Mouse (Mus musculus) ES-Bruce4 (cell line): Measurements from ENCODE around the gene Atxn7l1.

Experiments used
- CTCF ChIP-seq: IDR thresholded peaks from one replicate; pipeline ENCODE4 v1.8.1; 2011; ENCODE audit warnings: low read depth, low read length
- EP300 ChIP-seq: IDR thresholded peaks from 2 replicates; pipeline ENCODE4 v1.6.1; 2011; ENCODE audit warnings: low read depth, low read length; ENCODE audit not compliant: insufficient read depth

DNA sequence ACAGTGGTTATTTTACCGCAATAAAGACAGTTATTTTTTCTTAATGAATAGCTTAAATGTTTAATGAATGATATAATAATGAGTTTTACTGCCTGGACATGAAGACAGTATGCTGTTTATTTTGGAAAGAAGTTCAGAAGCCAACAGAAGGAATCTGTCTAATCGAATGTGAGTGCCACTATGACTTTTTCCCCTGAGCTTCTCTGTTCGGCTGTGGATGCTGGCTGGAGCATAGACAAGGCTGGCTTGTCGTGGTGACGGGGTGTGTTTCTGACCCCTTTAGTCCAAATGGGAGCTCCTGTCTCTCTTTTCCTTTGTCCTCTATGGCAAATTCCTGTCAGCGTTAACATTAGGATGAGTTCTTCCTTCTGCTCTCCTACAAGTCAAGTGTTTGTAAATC lies 37.6 kb downstream of the Atxn7l1 start:
- TF ChIP-seq CTCF (no peak), EP300 (no peak)
